Mouse (Mus musculus) embryonic fibroblast, embryonic 13.5 days (primary cell): ENCODE data around the gene Gatm.

ENCODE experiments used
- CTCF ChIP-seq: IDR thresholded peaks from 2 replicates; pipeline ENCODE4 v1.5.1; 2011; ENCODE audit warnings: mild to moderate bottlenecking, control low read depth, low read length, moderate library complexity, borderline replicate concordance; ENCODE audit not compliant: insufficient read depth
- POLR2A ChIP-seq: IDR thresholded peaks from 2 replicates; pipeline ENCODE4 v1.6.1; 2011; ENCODE audit warnings: low read depth, mild to moderate bottlenecking, control low read depth, low read length, moderate library complexity

DNA sequence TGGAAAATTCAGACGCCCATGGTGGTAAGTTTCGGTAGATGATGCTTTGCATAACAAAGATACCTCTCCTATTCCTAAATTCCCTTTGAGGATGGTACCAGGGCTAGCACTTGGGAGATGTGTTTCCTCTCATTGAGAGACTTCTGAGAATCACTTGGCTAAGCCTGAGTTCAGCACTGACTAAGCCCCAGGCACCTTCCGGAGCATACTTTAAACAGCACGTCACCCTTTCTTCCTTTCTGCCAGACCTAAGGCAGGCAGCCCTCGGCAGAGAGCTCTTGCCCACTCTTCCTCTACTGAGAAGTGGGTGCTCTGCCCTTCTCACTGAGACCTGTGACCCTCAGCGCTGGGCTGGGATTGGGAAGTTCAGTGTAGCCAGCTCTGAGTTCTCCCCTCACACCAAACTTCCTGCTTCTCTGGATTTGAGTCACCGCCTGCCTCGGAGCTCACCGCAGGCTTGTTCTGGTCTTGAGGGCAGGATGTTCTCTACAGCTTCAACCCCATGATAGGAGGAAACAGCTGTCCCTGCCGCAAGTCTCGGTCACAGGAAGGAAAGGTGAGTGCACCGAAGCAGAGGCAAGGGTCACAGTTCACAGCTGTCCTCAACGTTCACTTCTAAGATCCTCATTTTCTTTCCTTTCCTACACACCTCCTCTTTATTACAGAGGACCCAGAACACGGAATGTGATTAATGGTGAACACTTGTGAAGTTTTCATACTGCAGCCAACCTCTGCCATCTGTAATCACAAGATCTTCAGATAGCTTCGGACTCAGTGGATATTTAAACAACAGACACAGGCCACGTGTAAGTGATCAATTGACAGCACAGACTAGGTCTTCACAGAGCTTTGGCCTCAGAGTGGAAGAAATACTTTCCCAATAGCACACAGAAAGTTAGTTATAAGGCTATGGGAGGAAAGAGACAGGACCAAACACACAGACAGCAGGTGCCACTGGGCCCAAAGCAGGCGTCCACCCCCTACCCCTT is 41.3 kb upstream of the Gatm start:
- TF ChIP-seq CTCF (no peak), POLR2A (no peak)
